Mouse (Mus musculus) adrenal gland, postnatal 10 days (tissue): ENCODE data around the gene Klhl5. TPM values are rescaled to one million over a fixed set of nuclear protein-coding genes. Genes with fewer than 3 reads are reported as not detected.
A peak's percentile ranks its signal among the peaks of the same experiment; 100 is the strongest.
"Not testable (repeated sequence)": the region's sequence is repeated elsewhere in the genome, so short reads cannot be mapped to it uniquely, and the experiment has no call there.

Experiments used
- DNase-seq: peaks from one replicate; pipeline ENCODE4 v3.0.0; 2021; ENCODE audit warnings: mixed read lengths
- total RNA-seq, 2 experiments: library from RNA; stranded (reverse); gene quantifications; 2 replicates each; pipeline ENCODE4 v1.2.3; 2021

Gene Klhl5
- total RNA-seq, 2 experiments from 2014 or later, result 46.9 to 56.9 TPM

DNA sequence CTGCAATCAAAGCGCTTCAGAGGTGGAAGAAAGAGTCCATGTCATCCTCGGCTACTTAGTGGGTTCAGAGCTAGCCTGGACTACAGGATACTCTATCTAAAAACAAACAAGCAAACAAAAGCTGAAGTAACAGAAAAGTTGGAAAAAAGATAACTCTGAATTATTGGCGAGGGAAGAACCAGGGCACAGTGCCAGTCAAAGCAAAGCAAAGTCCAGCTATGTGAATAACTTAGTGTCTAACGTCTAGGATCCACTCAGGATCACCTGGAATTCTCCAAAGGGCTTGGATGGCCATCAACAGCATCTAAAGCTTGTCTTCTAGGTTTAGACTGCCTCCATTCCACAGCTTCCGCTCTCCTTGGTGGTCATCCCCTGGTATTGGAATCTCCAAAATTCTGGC, 9.9 kb upstream of the Klhl5 start:
- DNase-seq, result no peak

DNA sequence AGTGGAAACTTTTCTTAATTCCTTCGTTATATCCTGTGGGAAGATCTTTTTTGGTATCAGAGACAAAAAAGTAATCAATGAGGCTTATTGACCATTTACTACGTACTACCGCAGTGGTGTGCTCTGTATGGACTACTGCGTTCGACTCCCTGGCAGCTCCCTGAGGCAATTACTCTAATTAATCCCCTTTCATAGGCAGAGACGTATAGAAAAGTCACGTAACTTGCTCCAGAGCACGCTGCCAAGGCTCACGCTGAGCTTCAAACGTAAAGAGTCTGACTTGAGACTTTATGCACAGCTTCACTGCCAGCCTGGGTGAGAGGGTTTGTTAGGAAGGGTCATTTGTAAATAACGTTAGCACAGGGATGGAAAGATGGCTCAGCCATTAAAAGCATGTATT, 7.3 kb upstream of the Klhl5 start:
- no peak for DNase-seq

DNA sequence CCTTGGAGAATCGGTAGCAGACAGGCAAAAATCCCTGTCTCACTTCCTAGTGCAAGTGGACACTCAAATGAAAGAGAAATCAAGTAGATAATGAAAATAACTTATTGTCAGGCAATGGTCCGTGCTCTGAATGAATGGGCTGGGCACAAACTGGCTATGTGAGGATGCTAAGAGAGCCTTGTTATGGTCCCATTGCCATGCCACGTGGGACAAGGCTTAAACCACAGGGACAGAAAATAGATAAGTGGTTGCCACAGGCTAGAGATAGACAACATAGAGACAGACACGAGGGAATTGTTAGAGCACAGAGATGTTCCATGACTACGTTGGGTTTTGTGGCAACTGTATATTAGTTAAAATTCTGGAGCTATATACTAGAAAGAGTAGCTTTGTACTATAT, 6.1 kb upstream of the Klhl5 start:
- DNase-seq, result no peak

DNA sequence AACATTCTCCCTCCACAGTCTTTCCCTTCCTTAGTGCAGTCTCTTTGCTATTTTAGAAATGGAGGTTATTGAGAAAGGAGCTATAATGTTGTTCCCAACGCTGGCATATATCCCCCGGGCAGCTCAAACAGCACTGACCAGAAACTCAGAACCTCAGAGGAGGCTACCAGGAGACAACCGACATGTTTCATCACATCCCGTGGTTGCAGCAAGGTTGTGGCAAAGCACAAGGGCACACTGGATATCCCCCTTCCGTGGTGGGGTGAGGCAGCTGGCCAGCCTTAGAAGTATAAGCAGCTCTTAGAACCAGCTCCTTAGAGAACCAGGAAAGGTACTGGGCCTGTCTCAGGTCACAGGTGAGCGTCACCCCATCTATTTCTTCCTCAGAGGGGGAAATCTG, 5.7 kb upstream of the Klhl5 start:
- no peak for DNase-seq

DNA sequence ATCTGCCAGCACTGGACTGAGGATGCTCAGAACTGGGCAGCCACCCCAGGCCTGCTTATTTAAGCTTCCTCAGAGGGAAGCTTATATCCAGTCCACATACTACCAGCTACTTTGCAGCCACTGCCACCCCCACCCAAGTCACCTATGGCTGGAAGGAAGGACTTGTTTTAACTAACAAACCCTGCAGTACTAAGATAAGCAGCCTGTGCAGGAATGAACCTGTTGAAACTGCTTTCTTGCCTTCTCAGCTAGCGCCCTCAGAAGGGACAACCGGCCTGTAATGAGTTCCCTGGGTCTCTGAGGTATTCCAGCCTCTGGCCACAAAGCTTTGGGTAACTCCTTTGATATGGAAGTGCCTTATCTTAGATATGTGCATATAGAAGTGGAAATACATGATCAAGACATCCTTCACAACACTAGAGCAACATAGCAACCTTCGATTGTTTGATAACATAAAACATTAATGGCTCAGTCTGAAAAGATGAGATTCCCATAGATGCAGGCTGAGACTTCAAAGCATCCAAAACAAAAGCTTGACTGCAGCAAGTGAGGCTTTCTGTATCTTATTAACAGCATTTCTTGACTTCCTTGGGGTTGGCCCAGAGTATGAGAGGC, 5.2 kb upstream of the Klhl5 start:
- no peak for DNase-seq

DNA sequence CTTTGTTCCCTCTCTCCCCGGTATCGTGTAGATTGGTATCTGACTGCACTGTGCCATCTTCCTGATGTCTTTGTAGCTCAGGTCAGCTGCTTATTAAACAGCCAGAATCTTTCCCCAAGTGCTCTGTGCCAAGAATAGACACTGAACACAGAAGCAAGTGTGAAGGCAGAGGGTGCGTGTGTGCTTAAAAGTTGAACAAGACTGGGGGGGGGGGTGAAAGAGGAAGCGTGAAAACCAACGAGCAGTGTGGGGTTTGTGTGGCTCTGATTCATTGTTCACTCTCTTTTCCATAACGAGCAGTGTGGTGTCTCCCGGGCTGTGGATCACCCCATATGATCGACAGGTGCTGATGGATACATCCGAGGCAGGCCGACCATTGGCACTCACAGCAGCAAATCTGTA, 4.7 kb upstream of the Klhl5 start:
- DNase-seq, result no peak

DNA sequence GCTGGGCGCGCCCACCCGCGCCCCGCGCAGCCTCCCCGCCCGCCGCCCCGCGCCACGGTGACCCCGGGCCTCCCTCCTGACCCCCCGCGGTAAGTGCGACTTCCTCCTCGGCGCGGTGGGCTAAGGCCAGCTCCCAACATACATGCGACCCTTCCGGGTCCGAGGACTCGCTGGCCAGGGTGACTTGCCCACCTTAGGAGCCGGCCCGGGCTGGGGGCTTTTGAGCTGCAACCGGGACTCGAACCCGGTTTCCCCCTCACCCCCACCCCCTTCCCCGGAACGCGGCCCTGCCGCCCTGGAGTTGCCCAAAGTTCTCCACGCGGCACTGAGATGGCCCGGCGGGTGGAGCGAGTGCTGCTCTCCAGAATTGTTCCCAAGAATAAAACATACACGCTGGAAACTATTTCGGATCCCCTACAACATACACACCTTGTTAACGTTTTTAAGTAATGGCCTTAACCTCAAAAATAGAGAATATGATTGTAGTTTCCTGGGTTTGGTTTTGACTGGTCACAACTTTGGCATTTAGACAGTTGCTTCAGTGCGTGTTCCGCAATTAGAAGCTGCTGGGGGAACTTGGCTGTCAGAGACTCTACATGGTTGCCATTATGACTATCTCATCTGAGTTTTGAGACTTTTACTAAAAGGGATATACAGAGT, 564 bp downstream of the Klhl5 start:
- peak; percentile 67 for DNase-seq

DNA sequence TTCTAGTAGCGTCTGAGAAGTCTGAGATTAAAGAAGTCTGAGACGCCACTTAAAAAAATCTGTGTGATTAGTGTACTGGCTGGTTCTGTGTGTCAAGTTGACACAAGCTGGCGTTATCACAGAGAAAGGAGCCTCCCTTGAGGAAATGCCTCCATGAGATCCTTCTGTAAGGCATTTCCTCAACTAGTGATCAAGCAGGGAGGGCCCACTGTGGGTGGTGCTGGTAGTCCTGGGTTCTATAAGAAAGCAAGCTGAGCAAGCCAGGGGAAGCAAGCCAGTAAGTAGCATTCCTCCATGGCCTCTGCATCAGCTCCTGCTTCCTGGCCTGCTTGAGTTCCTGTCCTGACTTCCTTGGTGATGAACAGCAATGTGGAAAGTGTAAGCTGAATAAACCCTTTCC, 4.9 kb downstream of the Klhl5 start:
- not testable (repeated sequence) for DNase-seq

DNA sequence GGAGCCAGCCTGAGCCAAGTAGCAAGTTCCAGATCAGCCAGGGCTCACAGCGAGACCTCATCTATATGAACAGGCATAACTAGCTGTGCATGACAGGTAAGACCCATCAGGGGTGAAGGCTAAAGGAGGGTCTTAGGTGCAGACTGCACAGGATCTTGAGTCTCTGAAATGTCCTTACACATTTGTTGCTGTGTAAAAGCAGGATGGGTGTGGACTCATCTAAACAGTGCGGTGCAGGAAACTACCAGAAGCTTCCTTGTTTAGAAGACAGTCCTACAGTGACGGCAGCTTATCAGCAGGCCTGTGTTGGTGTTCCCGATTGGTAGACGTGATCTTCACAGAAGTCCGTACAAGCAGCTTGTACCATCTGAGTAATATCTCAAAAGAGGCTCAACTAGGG, 6.0 kb downstream of the Klhl5 start:
- DNase-seq, result no peak

DNA sequence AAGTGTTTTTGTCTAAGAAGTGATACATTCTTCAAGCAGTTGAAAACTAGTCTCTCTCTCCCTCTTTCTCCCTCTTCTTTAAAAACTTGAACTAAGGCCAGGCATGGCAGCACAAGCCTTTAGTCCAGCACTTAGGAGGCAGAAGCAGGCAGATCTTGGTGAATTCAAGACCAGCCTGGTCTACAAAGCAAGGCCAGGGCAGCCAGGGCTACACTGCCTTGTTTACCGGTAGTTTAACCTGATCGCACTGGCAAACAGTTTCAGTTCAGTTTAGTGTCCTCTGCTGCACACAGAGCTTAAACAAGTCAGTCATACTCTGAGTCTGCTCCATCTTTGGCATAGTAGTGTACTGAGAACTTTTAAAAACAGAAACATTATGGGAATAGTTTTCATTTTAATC, 9.4 kb downstream of the Klhl5 start:
- DNase-seq, result no peak

DNA sequence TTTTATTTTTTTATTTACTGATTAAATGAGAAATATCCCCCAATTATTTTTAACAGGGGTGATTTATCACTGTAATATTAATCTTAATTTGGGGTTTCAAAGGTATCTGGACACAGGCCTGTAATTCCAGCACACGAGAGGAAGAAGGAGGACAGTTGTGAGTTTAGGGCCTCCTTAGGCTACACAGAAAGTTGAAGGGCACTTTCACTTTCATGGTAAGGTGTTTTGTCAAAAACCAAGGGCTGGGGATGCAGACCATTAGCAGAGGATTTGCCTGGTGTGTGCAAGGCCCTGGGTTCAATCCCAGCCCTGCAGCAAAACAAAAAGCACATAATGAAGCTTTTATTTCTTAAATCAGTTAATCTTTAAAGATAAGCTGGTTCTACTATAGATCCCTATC, 12.2 kb downstream of the Klhl5 start:
- no peak for DNase-seq

DNA sequence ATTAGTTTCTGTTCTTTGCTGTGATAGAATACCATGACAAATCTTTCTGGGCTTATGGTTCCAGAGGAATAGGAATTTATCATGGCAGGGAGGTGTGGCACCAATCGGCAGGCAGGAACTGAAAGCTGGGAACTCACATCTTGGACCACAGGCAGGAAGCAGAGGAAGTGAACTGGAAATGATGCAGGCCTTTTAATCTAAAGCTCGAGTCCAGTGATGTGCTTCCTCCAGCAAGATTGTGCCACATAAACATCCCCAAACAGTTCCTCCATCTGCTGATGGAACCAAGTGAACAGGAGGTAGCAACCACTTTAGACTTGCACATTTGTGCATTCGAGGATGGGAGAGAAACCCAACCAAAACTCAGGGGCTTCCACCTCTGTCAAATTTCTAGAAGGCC, 12.6 kb downstream of the Klhl5 start:
- no peak for DNase-seq

DNA sequence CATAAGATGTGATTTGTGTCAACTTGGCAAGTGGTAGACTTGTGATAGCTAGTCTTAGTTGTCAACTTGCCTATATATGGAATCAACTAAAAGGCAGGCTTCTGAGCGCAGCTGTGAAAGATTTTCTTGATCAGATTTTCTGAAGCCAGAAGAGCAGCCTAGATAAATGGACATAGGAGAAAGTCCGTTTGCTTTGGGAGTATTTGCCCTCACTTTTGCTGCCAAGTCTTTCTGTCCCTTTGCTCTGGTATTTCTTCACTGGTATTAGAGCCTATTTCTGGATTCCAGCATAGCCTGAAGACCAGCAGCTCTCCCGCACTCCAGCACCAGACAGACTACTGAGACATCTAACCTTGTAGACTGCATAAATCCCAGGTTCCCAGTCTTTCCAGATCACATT, 15.3 kb downstream of the Klhl5 start:
- no peak for DNase-seq

DNA sequence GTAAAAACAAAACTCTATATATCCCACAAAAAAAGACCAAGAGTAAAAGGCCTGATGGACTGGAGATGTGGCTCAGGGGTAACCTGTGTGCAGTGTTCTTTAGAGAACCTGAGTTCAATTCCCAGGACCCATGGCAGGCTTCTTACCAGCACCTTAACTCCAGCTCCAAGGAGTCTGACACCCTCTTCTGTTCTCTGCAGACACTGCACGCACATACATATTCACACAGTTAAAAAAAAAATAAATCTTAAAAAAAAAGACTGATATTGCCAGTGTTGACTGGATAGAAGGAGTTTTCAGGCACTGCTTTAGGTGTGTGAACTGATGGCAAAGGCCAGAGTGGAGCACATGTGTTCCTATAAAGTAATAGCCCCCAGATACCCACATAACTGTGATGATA, 18.8 kb downstream of the Klhl5 start:
- DNase-seq, result no peak

DNA sequence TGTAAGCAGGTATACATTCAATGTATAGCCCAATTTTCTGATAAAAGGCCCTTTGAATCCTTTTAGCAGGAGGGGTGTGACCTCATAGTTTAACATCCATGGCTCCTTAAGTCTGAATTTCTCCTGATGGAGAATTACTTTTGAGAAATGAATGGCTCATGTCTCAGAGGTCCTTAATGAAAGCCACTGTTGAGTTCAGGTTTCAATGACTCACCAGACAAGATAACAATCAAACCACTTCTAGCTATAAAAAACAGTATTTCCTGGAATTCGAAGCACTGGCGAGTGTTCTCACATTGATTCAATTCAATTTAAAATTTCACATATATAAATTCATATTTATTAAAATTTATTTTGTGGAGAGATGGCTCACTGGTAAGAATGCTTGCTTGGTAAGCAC, 21.1 kb downstream of the Klhl5 start:
- DNase-seq, result no peak

DNA sequence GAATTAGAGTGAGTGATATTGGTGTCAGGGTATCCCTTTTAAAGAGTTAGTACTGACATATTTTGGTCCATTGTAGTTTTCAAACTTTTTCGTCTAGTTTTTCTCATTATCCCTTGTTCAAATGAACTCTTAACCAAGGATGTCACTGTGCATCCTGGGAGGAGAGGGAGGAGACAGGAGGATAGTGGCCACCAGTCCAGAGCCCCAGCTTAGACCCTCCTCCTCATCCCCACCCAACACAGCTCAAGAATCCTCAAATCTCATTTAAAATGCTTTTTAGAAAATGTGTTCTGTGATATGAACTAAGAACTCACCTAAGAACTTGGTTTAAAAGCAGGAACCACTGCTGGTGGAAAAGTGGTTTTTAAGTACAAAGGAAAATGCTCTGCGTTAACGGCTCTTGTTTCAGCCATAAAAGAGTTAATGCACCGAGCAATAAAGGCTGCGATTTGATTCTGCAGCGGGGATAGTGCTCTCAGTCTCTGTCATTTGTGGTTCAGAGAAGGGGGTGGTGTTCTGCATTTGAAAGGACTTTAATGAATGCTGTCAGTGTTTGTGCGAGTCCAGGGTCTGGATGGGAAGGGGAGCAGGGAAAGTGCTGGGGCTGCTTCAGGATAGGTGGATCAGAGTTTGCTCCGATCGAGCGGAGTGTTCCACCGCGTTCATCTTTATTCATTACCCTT, 23.3 kb downstream of the Klhl5 start:
- no peak for DNase-seq

DNA sequence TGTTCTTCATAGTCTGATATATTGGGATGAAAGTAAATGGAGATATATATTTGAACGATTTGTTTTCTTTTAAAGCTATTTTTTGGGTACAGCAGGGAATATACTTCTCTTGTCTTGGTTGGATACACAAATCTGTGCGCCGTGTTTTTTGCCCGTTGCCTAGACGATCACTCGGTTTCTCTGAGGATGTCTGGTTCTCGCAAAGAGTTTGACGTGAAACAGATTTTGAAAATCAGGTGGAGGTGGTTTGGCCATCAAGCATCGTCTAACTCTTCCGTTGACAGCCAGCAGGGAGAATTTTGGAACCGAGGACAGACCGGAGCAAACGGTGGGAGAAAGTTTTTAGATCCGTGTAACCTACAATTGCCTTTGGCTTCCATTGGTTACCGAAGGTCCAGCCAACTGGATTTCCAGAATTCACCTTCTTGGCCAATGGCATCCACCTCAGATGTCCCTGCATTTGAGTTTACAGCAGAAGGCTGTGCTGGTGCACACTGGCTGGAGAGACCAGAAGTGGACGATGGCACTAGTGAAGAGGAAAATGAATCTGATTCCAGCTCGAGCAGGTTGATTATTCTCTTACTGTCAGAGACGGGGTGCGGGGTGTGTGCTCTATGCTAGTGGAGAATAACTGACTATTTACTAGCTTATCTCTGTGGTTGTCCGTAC, 24.0 kb downstream of the Klhl5 start:
- no peak for DNase-seq

DNA sequence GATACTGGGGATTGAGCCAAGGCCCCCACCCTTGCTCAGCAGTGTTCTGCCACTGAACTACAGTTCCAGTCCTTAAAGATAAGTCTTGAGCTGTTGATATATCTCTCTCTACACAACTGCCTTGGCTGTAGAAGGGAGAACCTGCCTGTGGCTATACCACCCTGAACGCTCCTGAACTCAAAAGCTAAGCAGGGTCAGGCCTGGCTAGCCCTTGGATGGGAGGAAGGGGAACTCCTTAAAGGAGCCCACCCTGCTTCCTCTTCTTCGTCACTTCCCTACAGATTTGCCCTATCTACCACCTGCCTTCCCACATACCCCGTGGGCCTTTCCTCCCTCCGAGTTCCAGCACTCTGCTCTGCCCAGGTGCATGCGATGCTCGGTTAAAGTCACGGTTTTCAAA, 28.8 kb downstream of the Klhl5 start:
- no peak for DNase-seq

DNA sequence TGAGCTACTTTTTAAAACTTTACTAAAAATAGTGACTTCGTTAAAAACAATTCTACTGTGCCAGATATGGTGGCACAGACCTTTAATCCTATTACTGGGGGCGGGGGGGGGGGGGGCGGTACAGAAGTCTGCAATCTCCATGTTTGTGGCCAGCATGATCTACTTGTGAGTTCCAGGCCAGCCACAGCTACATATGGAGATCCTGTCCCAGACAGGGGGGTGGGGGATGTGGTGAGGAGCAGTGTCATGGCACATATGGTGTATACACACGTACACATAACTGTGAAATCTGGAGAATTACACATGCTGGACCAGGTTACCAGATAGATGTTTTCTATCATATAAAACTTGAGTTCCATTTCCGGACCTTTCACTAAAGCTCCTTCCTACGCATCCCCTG, 29.7 kb downstream of the Klhl5 start:
- DNase-seq, result no peak

DNA sequence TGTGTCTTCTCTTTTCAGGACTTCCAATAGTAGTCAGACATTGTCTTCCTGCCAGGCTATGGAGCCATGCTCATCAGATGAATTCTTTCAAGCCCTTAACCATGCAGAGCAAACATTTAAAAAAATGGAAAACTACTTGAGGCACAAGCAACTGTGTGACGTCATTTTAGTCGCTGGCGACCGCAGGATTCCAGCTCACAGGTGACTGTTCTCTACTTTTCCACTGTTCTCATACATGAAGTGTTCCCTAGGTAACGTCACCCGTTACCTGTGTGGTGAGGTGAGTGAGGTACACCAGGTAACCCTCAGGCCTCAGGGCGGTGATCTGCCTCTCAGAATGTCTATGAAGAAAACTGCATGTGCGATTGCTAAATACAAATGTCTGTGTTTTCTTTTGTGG, 33.9 kb downstream of the Klhl5 start:
- no peak for DNase-seq

DNA sequence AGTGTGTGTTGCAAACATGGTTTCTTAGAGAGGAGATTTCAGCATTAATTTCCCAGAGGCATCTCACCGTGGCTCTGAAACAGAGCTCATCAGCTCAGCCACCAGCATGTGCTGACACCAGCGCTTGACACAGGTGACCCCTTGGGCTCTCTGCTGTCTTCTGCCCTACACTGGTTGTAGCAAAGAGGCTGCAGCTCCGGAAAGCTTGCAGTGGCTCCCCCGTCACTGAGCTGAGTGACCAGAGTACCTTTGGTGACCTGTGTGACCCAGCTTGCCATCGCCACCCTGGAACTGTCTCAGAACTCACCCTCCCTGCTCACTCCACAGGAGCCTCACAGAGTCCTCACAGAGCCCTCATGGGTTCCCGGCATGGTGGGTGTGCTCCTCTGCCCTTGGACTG, 34.9 kb downstream of the Klhl5 start:
- DNase-seq, result no peak

DNA sequence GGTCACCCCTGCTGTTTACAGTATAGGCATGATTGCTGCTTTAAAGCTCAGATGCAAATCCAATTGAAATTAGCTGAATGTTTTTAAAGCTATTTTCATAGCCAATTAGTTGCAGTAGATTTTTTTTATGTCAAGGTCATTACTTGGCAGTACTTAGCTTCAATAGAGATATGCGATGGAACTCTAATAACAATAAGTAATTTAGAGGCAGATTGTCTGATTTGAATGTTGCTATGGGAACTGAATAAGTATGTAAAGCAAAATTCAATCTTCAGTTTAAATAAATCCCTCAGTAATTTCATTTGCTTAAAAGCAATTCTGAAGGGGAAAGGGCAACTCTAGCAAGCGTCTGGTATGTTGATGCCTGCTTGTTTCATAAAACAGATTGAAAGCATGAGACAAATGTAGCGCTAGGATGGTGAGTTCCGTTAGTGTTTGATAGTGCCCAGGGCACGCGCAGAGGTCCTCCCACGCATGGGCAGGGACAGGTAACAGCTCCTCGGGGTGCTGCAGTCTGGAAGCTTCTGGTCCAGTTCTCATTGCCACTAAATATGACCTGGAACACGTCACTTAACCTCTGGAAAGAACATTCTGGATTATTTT, 38.3 kb downstream of the Klhl5 start:
- no peak for DNase-seq

DNA sequence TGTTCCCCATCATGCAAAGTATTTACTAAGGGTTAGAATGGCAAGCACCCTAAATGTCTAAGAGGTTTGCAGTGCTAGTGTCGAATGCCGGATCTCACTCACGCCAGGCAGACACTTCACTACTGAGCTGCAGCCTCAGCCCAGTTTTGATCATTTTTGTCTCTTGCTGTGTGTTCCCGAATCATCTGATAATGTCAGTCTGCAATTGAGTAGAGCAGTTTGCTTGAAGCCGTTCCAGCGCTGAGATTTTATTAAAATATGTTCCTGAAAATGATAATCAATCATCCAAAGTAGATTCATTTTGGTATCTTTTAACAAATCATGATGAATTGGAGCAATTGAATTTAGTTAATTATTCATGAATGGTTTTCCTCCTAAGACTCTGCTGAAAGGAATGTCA, 39.4 kb downstream of the Klhl5 start:
- DNase-seq, result no peak
